ENCODE assay signal across 14 mouse cellular contexts in the genomic region with DNA sequence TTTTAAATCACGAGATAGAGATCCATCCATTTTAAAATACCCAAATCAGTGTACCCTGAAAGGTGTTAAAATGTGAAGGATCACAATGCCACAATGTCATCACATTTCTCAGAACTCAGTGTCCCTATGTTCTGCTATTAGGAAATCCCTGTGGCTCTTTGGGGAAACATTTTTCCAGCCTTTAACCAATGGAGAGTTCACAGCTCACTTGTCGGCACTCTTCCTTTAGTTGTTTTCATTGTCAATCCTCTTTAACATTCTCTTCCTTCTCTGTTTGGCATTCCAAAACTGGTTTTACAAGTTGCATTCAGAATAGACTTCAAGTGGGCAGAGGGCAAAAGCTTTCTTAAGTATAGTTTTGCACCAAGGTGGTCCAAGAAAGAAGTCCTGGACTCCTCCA.
DNase-seq lines count a peak whose midpoint lies in the region.
"Had no signal": no experiment of that assay in that cellular context is flagged by ENCODE, and none has a peak within 500 bp of the region (broad histone marks: within the 10 kb centered on the region; RNA-seq: fewer than 3 reads in every experiment).

No protein-coding gene starts in this region.

- DNase-seq in lung, postnatal 36 days: peak; percentile 18
- DNase-seq in lung, postnatal 10 days: no peak
- DNase-seq in adipocyte (ENCODE audit: low spot score): peak; percentile 75
- peak; percentile 61 for DNase-seq in gonadal fat pad, adult 2 months (ENCODE audit: low read depth)
- DNase-seq in cerebellum, postnatal 14 days: no peak
- DNase-seq: adrenal gland, adult 2 months; adrenal gland, postnatal 10 days; adrenal gland, postnatal 25 days; B cell, adult 2 months; cerebellum, adult 11 months; cerebellum, adult 18-20 months; cerebellum, adult 8-10 months; cerebellum, adult 9-11 months; cerebellum, postnatal 25 days had no signal

Comparison
In these comparisons a context has a peak if more than half of its experiments do, and no peak if none do; other contexts are left out.
1. DNase-seq: peak in lung, postnatal 36 days (single experiment), adipocyte (single experiment) and gonadal fat pad, adult 2 months (single experiment); none in lung, postnatal 10 days (single experiment) and cerebellum, postnatal 14 days (0 of 2).